Mouse (Mus musculus) intestine, embryonic 15.5 days (tissue): ENCODE data around the gene Rcor1. TPM values are rescaled to one million over a fixed set of nuclear protein-coding genes. Genes with fewer than 3 reads are reported as not detected.

Experiments
- ATAC-seq: fragments of 200-750 bp; cut with Nextera tagmentation; 2 replicates; pipeline ENCODE4 v1.8.0; 2017; ENCODE audit warnings: moderate TSS enrichment, moderate library complexity
- H3K27ac ChIP-seq: fragments of 300-500 bp; sonication (generic); 2 replicates; pipeline ENCODE4 v1.5.1; 2015; ENCODE audit warnings: mild to moderate bottlenecking, inconsistent platforms
- H3K27me3 ChIP-seq: fragments of 300-500 bp; sonication (generic); replicated peaks from 2 replicates; pipeline ENCODE4 v1.6.1; 2015; ENCODE audit warnings: inconsistent platforms
- H3K36me3 ChIP-seq: fragments of 300-500 bp; sonication (generic); 2 replicates; pipeline ENCODE4 v1.6.1; 2015; ENCODE audit warnings: inconsistent platforms
- H3K4me1 ChIP-seq: fragments of 300-500 bp; sonication (generic); replicated peaks from 2 replicates; pipeline ENCODE4 v1.6.1; 2015; ENCODE audit warnings: inconsistent platforms
- H3K4me2 ChIP-seq: fragments of 300-500 bp; sonication (generic); replicated peaks from 2 replicates; pipeline ENCODE4 v1.6.1; 2015; ENCODE audit warnings: mild to moderate bottlenecking, inconsistent platforms
- H3K4me3 ChIP-seq: fragments of 300-500 bp; sonication (generic); replicated peaks from 2 replicates; pipeline ENCODE4 v1.5.1; 2015; ENCODE audit warnings: inconsistent platforms
- H3K9ac ChIP-seq: fragments of 300-500 bp; sonication (generic); 2 replicates; pipeline ENCODE4 v1.6.1; 2015; ENCODE audit warnings: inconsistent platforms
- H3K9me3 ChIP-seq: fragments of 300-500 bp; sonication (generic); 2 replicates; pipeline ENCODE4 v1.6.1; 2016; ENCODE audit warnings: inconsistent platforms
- WGBS: fragments of 180-500 bp; shearing (Covaris S2); methylation state at CpG from one replicate; pipeline ENCODE4 v1.1.7; 2015; 5-methylcytosine and 5-hydroxymethylcytosine counted together
- polyA plus RNA-seq: library from polyadenylated mRNA; unstranded; fragments of >200 nt; fragmentation: Nextera tagmentation; extraction: Ambion mirVana; gene quantifications from 2 replicates; pipeline ENCODE4 v1.2.1, GENCODE M21; 2015

The Rcor1 gene
- polyA plus RNA-seq, 1 experiment from 2014 or later: 9.1 TPM

- Histone ChIP-seq H3K4me1 (peaks cover 18% of the 10 kb centered on the region), H3K4me3 (no peak overlapping the region), H3K36me3 (no peaks in the 10 kb centered on the region), H3K4me2 (no peak overlapping the region), H3K9me3 (no peaks in the 10 kb centered on the region), H3K27ac (no peak overlapping the region), H3K27me3 (no peaks in the 10 kb centered on the region), H3K9ac (no peak overlapping the region)
- no peak for ATAC-seq
- WGBS: 84% methylated on average over 2 of the region's 2 CpGs
Measured at GRCm38 (mm10) chr12:111144598-111144997, 105.4 kb downstream of the Rcor1 start.

GRCm38 (mm10) chr12:111145269-111145668 is 106.1 kb downstream of the Rcor1 start:
- Histone ChIP-seq H3K4me3 (no peak overlapping the region), H3K4me1 (peaks cover 23% of the 10 kb centered on the region), H3K27ac (no peak overlapping the region), H3K9me3 (no peaks in the 10 kb centered on the region), H3K27me3 (no peaks in the 10 kb centered on the region), H3K36me3 (no peaks in the 10 kb centered on the region), H3K4me2 (no peak overlapping the region), H3K9ac (no peak overlapping the region)
- no peak for ATAC-seq
- WGBS: 35% methylated on average over 9 of the region's 9 CpGs

GRCm38 (mm10) chr12:111149495-111150235 is 110.5 kb downstream of the Rcor1 start:
- H3K9ac ChIP-seq: no peak overlapping the region
- WGBS: 56% methylated on average over 17 of the region's 17 CpGs
- peaks cover 18% of the 10 kb centered on the region; the same call in 1 of the 2 replicates for H3K4me1 ChIP-seq
- 0 out of 2 replicates have a peak, but pooled peaks have one; percentile 2 for ATAC-seq
- H3K4me2 ChIP-seq: peak overlapping the region; percentile 25; the same call in 1 of the 2 replicates
- H3K4me3 ChIP-seq: no peak overlapping the region
- no peaks in the 10 kb centered on the region for H3K36me3 ChIP-seq
- no peak overlapping the region for H3K27ac ChIP-seq
- no peaks in the 10 kb centered on the region for H3K9me3 ChIP-seq
- H3K27me3 ChIP-seq: no peaks in the 10 kb centered on the region

GRCm38 (mm10) chr12:111150236-111150596 is 111.1 kb downstream of the Rcor1 start:
- H3K36me3 ChIP-seq: no peaks in the 10 kb centered on the region
- no peak overlapping the region for H3K4me3 ChIP-seq
- H3K9me3 ChIP-seq: no peaks in the 10 kb centered on the region
- H3K4me1 ChIP-seq: peaks cover 14% of the 10 kb centered on the region; the same call in 1 of the 2 replicates
- no peak overlapping the region for H3K27ac ChIP-seq
- ATAC-seq: peak; percentile 67
- WGBS: 9% methylated on average over 6 of the region's 6 CpGs
- H3K27me3 ChIP-seq: no peaks in the 10 kb centered on the region
- H3K4me2 ChIP-seq: peak overlapping the region; percentile 25; the same call in 1 of the 2 replicates
- H3K9ac ChIP-seq: no peak overlapping the region

- Histone ChIP-seq H3K4me2 (no peak overlapping the region), H3K9me3 (no peaks in the 10 kb centered on the region), H3K27ac (no peak overlapping the region), H3K36me3 (no peaks in the 10 kb centered on the region), H3K27me3 (no peaks in the 10 kb centered on the region), H3K4me3 (no peak overlapping the region), H3K4me1 (0 out of 2 replicates have a peak, but pooled peaks cover 11% of the 10 kb centered on the region), H3K9ac (no peak overlapping the region)
- WGBS: 87% methylated on average over 5 of the region's 5 CpGs
- ATAC-seq: no peak
Measured at GRCm38 (mm10) chr12:111151422-111152156, 112.4 kb downstream of the Rcor1 start.

GRCm38 (mm10) chr12:111152579-111152978 is 113.4 kb downstream of the Rcor1 start:
- Histone ChIP-seq H3K27me3 (no peaks in the 10 kb centered on the region), H3K4me2 (no peak overlapping the region), H3K4me3 (no peak overlapping the region), H3K27ac (no peak overlapping the region), H3K4me1 (0 out of 2 replicates have a peak, but pooled peaks cover 11% of the 10 kb centered on the region), H3K36me3 (no peaks in the 10 kb centered on the region), H3K9ac (no peak overlapping the region), H3K9me3 (no peaks in the 10 kb centered on the region)
- WGBS: 91% methylated on average over 6 of the region's 6 CpGs
- ATAC-seq: no peak

GRCm38 (mm10) chr12:111152981-111153710 is 114.0 kb downstream of the Rcor1 start:
- Histone ChIP-seq H3K9me3 (no peaks in the 10 kb centered on the region), H3K36me3 (no peaks in the 10 kb centered on the region), H3K27me3 (no peaks in the 10 kb centered on the region), H3K4me2 (no peak overlapping the region), H3K4me1 (0 out of 2 replicates have a peak, but pooled peaks cover 11% of the 10 kb centered on the region), H3K9ac (no peak overlapping the region), H3K4me3 (no peak overlapping the region), H3K27ac (no peak overlapping the region)
- ATAC-seq: no peak
- WGBS: 67% methylated on average over 7 of the region's 7 CpGs

GRCm38 (mm10) chr12:111153946-111154345 is 114.8 kb downstream of the Rcor1 start:
- Histone ChIP-seq H3K27me3 (no peaks in the 10 kb centered on the region), H3K9ac (no peak overlapping the region), H3K9me3 (no peaks in the 10 kb centered on the region), H3K4me2 (no peak overlapping the region), H3K27ac (no peak overlapping the region), H3K4me3 (no peak overlapping the region), H3K4me1 (0 out of 2 replicates have a peak, but pooled peaks cover 11% of the 10 kb centered on the region), H3K36me3 (no peaks in the 10 kb centered on the region)
- ATAC-seq: no peak
- 53% methylated on average over 5 of the region's 5 CpGs for WGBS

GRCm38 (mm10) chr12:111154641-111155040 is 115.5 kb downstream of the Rcor1 start:
- Histone ChIP-seq H3K36me3 (no peaks in the 10 kb centered on the region), H3K4me1 (peaks cover 12% of the 10 kb centered on the region; the same call in 1 of the 2 replicates), H3K9ac (no peak overlapping the region), H3K27ac (no peak overlapping the region), H3K4me3 (no peak overlapping the region), H3K4me2 (no peak overlapping the region), H3K9me3 (no peaks in the 10 kb centered on the region), H3K27me3 (no peaks in the 10 kb centered on the region)
- no peak for ATAC-seq
- 87% methylated on average over 6 of the region's 6 CpGs for WGBS

GRCm38 (mm10) chr12:111155756-111156155 is 116.6 kb downstream of the Rcor1 start:
- Histone ChIP-seq H3K36me3 (no peaks in the 10 kb centered on the region), H3K4me3 (no peak overlapping the region), H3K4me1 (peaks cover 12% of the 10 kb centered on the region), H3K9ac (no peak overlapping the region), H3K27ac (no peak overlapping the region), H3K4me2 (no peak overlapping the region), H3K27me3 (no peaks in the 10 kb centered on the region), H3K9me3 (no peaks in the 10 kb centered on the region)
- no peak for ATAC-seq
- 92% methylated on average over 1 of the region's 1 CpGs for WGBS

GRCm38 (mm10) chr12:111159659-111160428 is 120.7 kb downstream of the Rcor1 start:
- Histone ChIP-seq H3K4me3 (no peak overlapping the region), H3K9ac (no peak overlapping the region), H3K27me3 (no peaks in the 10 kb centered on the region), H3K4me1 (peaks cover 22% of the 10 kb centered on the region), H3K27ac (no peak overlapping the region), H3K36me3 (no peaks in the 10 kb centered on the region), H3K9me3 (no peaks in the 10 kb centered on the region), H3K4me2 (no peak overlapping the region)
- WGBS: 31% methylated on average over 12 of the region's 12 CpGs
- no peak for ATAC-seq
